Mouse (Mus musculus) bone marrow macrophage, adult 2 months (primary cell): ENCODE data around the gene Axdnd1.

Source experiments
- CTCF ChIP-seq: IDR thresholded peaks from 2 replicates; pipeline ENCODE4 v1.5.1; 2012; ENCODE audit warnings: low read depth, mild to moderate bottlenecking, low read length, moderate library complexity
- POLR2A ChIP-seq: IDR thresholded peaks from 2 replicates; pipeline ENCODE4 v1.6.1; 2012; ENCODE audit warnings: mild to moderate bottlenecking, low read depth, low read length, borderline replicate concordance

GRCm38 (mm10) chr1:156437016-156437708, 16.2 kb upstream of the Axdnd1 start:
- TF ChIP-seq POLR2A, result no peak
- TF ChIP-seq CTCF, result no peak
